Mouse (Mus musculus) bone marrow macrophage, adult 2 months (primary cell): Measurements from ENCODE around the gene Cabp1. TPM values are rescaled to one million over a fixed set of nuclear protein-coding genes. Genes with fewer than 3 reads are reported as not detected.
"Not testable (repeated sequence)": the region's sequence is repeated elsewhere in the genome, so short reads cannot be mapped to it uniquely, and the experiment has no call there.

ENCODE experiments used
- H3K27ac ChIP-seq: 2 replicates; pipeline ENCODE4 v1.5.1; 2012; ENCODE audit warnings: low read depth, low read length; ENCODE audit not compliant: insufficient read depth
- H3K4me1 ChIP-seq: 2 replicates; pipeline ENCODE4 v1.6.1; 2012; ENCODE audit warnings: low read length; ENCODE audit not compliant: control insufficient read depth, insufficient read depth
- H3K4me3 ChIP-seq: 2 replicates; pipeline ENCODE4 v1.5.1; 2012; ENCODE audit warnings: mild to moderate bottlenecking, low read length, moderate library complexity; ENCODE audit not compliant: insufficient read depth
- CTCF ChIP-seq: IDR thresholded peaks from 2 replicates; pipeline ENCODE4 v1.5.1; 2012; ENCODE audit warnings: low read depth, mild to moderate bottlenecking, low read length, moderate library complexity
- POLR2A ChIP-seq: IDR thresholded peaks from 2 replicates; pipeline ENCODE4 v1.6.1; 2012; ENCODE audit warnings: mild to moderate bottlenecking, low read depth, low read length, borderline replicate concordance
- polyA plus RNA-seq: library from polyadenylated mRNA; stranded (reverse); fragments of >200 nt; gene quantifications from 2 replicates; pipeline ENCODE4 v1.2.4, GENCODE M21; 2012; ENCODE audit not compliant: missing spikeins, insufficient read depth, insufficient read length

The Cabp1 gene
- polyA plus RNA-seq, 1 experiment = not detected

GRCm38 (mm10) chr5:115163563-115163962 lies 30.6 kb downstream of the Cabp1 start:
- Histone ChIP-seq H3K4me1 (peaks cover 21% of the 10 kb centered on the region), H3K4me3 (no peak overlapping the region), H3K27ac (no peak overlapping the region)
- TF ChIP-seq POLR2A (no peak), CTCF (no peak)

GRCm38 (mm10) chr5:115161940-115162279 lies 32.3 kb downstream of the Cabp1 start:
- not testable (repeated sequence) for H3K27ac ChIP-seq, H3K4me3 ChIP-seq
- peaks cover 14% of the 10 kb centered on the region for H3K4me1 ChIP-seq

- Histone ChIP-seq H3K27ac (no peak overlapping the region), H3K4me1 (peaks cover 14% of the 10 kb centered on the region), H3K4me3 (no peak overlapping the region)
- no peak for TF ChIP-seq CTCF
- TF ChIP-seq POLR2A = no peak
Observed at GRCm38 (mm10) chr5:115161064-115161939, 32.9 kb downstream of the Cabp1 start.

DNA sequence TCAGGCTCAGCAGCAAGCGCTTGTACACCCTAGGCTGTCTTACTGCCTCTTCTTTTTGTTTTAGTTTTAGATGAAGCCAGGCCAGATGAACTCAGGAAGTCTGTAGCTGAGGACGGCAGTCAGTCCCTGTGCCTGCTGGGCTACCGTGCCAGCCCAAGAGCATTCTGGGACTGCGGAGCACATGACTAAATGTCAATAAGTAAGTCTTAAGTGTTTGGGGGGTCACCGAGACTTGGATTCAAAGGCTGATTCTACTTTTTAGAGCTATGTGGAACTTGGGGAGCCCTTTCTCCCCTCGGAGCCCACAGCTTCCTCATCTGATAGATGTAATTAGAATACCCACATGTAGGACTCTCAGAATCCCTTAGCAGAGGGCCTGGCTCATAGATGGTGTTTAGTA lies 33.5 kb downstream of the Cabp1 start:
- no peak overlapping the region for H3K27ac ChIP-seq
- peaks cover 14% of the 10 kb centered on the region for H3K4me1 ChIP-seq
- no peak overlapping the region for H3K4me3 ChIP-seq
- TF ChIP-seq CTCF (no peak), POLR2A (no peak)

- TF ChIP-seq CTCF = no peak
- TF ChIP-seq POLR2A = no peak
- Histone ChIP-seq H3K4me3 (peak overlapping the region; percentile 75), H3K4me1 (peaks cover 24% of the 10 kb centered on the region), H3K27ac (peak overlapping the region; percentile 93)
Observed at GRCm38 (mm10) chr5:115159165-115159564, 35.0 kb downstream of the Cabp1 start.

DNA sequence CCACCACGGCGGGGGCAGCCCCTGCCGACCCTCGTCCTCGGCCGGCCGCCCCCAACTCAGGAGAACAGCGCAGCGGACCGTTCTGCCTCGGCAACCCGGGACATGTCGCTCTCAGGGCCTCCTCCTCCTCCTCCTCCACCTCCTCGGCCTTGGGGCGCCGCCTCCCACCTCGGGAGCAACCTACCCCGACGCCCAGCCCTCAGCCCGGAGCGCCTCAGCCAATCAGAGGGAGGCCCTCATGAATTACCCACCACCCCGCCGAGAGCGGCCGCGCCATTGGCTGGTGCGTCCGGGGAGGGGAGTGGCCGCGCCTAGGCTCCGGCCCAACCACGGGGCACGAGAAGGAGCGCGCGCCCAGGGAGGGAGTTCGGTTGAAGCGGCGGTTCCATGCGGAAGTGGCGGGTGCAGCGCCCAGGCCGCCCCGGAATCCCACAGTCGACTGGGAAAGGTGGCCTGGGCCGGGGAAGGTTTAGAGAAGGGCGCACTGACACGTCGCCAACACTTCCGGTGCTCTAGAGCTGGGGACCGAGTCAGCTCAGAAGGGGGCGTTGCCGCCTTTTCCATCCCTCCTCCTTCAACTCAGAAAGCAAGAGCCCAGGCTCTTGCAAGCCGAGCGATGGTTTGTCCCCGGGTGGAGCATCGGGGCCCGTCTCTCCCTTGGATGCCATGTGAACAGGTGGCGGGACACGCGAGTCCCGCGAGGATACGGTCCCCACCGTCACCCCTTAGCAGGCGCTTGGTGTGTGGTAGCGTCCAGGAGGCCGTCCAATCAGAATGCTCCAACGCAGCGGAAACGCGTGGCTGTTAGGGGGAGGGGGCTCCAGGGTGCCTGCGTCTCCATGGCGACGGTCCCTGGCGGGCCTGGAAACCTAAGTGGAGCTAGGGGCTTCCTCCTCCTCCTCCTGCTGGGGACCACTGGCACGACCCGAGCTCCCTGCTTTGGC lies 35.9 kb downstream of the Cabp1 start, which contains the start of gene Mlec:
Gene Mlec (minus strand): TSS at position 140 of the 944 bp plus-strand sequence.
- Histone ChIP-seq H3K27ac (peak within 1 kb of the TSS; percentile 93), H3K4me1 (peaks cover 31% of the 10 kb centered on the region), H3K4me3 (peak within 1 kb of the TSS; percentile 92)
- TF ChIP-seq CTCF (no peak), POLR2A (no peak)

GRCm38 (mm10) chr5:115156933-115157589 lies 37.1 kb downstream of the Cabp1 start:
- Histone ChIP-seq H3K4me3 (peak overlapping the region; percentile 92), H3K27ac (peak overlapping the region; percentile 29), H3K4me1 (peaks cover 40% of the 10 kb centered on the region)
- TF ChIP-seq POLR2A (no peak), CTCF (no peak)

DNA sequence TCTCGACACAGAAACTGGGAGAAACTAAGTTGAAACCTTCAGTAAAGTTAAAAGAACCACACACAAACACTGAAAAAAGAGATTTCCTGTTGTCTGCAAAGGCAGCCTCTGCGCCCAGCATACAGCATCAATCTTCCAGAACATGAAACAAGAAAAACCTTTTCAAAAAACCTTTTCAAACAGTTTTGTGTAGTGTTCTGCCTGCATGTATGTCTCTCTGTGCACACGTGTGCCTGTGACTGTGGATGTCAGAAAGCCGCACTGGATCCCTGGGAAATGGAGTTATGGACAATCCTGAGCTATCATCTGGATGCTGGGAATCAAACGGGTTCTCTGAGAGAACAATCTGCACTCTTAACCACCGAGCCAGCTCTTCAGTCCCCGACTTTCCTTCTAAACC lies 37.8 kb downstream of the Cabp1 start:
- Histone ChIP-seq H3K27ac (peak overlapping the region; percentile 70), H3K4me3 (peak overlapping the region; percentile 92), H3K4me1 (peaks cover 38% of the 10 kb centered on the region)
- TF ChIP-seq POLR2A (no peak), CTCF (no peak)

DNA sequence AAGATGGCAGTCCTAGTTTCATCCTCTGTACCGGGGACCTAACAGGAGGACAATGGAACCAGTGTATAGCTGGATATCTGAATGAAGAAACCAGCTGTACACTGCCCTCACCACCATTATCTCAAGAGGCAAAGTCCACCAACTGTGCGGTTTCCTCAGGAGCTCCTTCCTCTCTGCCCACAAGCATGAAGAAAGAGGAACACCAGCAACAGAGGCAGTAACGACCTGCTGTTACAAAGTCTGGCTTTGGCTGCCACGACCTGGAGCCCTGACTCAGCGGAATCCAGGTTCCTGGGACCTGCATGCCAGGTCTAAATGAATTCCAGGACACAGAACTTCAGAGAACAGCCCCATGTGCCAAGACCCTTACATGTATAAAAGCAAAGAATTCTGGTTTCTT lies 38.4 kb downstream of the Cabp1 start:
- TF ChIP-seq POLR2A = no peak
- TF ChIP-seq CTCF = no peak
- peaks cover 33% of the 10 kb centered on the region for H3K4me1 ChIP-seq
- peak overlapping the region; percentile 70 for H3K27ac ChIP-seq
- peak overlapping the region; percentile 92 for H3K4me3 ChIP-seq

DNA sequence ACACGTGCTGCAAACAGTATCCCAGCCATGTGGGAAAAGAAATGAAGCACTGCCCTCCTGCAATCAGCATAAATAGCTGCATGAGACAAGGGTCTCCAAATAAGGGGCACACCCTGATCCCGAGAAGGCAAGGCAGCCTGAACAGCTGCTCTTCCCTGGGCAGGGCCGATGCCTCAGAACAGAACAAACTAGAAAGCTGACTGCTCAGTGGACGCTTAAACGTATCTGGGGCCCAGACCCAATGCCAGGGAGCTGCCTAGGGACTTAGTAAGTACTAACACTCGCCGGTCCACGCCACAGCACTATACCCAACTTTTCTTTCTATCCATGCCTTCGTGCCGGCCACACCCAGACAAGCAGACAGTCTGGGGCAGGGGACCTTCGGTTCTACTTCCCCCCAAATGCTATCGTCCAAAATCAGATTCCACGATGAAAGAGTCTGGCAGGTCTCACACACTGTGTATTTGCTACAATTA lies 39.0 kb downstream of the Cabp1 start:
- H3K4me1 ChIP-seq = peaks cover 29% of the 10 kb centered on the region
- TF ChIP-seq POLR2A = no peak
- TF ChIP-seq CTCF = no peak
- H3K27ac ChIP-seq = peak overlapping the region; percentile 67
- peak overlapping the region; percentile 92 for H3K4me3 ChIP-seq
